Mouse (Mus musculus): ENCODE measurements around the gene Fam50b. TPM values are rescaled to one million over a fixed set of nuclear protein-coding genes. Genes with fewer than 3 reads are reported as not detected.

Fam50b gene
- polyA plus RNA-seq, 1 experiment from 2014 or later = not detected

Other genes with a start within 250 kb of the Fam50b start
- gene Pxdc1, start 81.4 kb upstream of the Fam50b start, polyA plus RNA-seq (2014; fragmentation: Nextera tagmentation; extraction: Ambion mirVana) = 2.5 and 3.8 TPM in 2 replicates
- 98.7 and 100.0 TPM in 2 replicates for gene Prpf4b, start 140.5 kb downstream of the Fam50b start, polyA plus RNA-seq (2014; fragmentation: Nextera tagmentation; extraction: Ambion mirVana)
- 0.31 and 1.1 TPM in 2 replicates for gene Fam217a, start 189.5 kb downstream of the Fam50b start, polyA plus RNA-seq (2014; fragmentation: Nextera tagmentation; extraction: Ambion mirVana)
- gene 4933417A18Rik, start 189.6 kb downstream of the Fam50b start, polyA plus RNA-seq (2014; fragmentation: Nextera tagmentation; extraction: Ambion mirVana) = not detected in 2 replicates
- 0.58 and 1.4 TPM in 2 replicates for gene Eci3, start 229.0 kb downstream of the Fam50b start, polyA plus RNA-seq (2014; fragmentation: Nextera tagmentation; extraction: Ambion mirVana)